Mouse (Mus musculus) frontal cortex, adult 2 months (tissue): ENCODE results near the gene Ptgds. TPM values are rescaled to one million over a fixed set of nuclear protein-coding genes. Genes with fewer than 3 reads are reported as not detected.

Experiments used
- DNase-seq, 2 experiments: peaks; one replicate each; pipeline ENCODE4 v3.0.0; 2022; ENCODE audit warnings: low spot score in 1 of 2; ENCODE audit errors: extremely low spot score in 1 of 2
- polyA plus RNA-seq: library from polyadenylated mRNA; depleted of rRNA; stranded (reverse); fragments of >200 nt; gene quantifications from 2 replicates; pipeline ENCODE4 v1.2.3, GENCODE M21; 2012

The Ptgds gene
- polyA plus RNA-seq, 1 experiment: 2,926 TPM

DNA sequence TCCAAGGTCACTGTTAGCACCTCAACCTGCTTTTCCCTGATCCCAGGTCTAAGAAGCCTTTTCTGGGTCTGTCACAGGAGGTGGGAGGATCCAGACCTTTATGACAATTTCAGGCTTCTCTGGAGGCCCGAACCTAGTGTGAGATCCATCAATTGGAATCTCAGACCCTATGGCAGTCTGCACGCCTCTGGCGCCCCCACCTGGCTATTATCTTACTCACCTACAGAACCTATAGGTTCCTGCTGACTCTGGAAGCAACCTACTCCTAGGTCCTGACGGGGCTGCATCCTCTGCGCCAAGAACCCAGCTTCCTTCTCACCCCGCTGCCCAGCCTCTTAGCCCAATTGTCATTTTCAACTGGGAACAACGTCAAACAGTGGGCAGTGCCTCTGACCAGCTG is 13.1 kb upstream of the Ptgds start:
- peak in 1 of 2 experiments; percentile 60 for DNase-seq

DNA sequence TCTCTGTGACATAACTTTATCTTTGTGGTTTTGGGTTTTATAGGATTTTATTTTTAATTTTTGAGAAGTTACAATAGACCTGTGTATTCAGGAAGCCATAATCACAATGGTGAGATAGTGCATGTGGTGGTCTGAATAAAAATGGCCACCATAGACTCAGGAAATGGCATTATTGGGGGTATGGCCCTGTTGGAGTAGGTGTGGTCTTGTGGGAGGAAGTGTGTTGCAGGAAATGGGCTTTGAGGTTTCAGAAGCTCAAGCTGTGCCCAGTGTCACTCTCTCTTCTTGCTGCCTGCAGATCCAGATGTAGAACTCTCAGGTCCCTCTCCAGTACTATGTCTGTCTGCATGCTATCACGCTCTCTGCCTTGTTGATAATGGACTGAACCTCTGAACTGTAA is 10.7 kb upstream of the Ptgds start:
- DNase-seq: no peak

DNA sequence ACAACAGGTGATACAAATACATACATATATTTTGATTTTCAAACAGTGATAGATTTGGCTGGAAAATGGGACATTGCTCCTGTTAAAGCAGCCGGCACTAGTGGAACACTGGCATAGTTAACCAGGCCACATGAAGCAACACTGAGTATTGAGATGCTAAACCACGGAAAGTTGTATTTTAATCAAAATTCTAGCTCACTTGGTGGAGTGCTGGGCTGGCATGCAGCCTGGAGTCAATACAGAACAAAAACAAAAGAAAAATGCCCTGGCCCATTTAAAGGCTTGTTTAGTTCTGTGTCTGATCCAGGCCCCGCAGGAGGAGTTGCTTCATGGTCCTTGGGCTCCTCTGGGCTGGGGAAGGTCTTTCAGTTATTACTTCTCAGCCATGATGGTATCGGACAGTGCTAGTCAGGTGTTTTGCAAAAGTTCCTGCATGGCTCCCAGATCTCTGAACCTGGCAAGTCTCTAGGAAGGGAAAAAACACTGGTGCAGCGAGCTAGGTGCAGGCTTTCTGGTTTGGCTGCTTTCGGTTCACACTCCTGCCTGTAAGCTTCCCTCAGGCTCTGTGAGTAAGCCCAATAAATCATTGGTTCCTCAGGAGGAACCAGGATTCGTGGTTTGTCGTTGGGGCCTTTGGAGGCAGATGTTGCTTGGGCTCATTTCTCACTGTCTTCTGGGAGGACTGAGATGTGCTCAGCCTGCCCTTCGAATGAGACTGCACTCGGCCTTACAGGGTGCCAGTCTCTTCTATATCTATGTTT is 9.9 kb upstream of the Ptgds start:
- DNase-seq: no peak

DNA sequence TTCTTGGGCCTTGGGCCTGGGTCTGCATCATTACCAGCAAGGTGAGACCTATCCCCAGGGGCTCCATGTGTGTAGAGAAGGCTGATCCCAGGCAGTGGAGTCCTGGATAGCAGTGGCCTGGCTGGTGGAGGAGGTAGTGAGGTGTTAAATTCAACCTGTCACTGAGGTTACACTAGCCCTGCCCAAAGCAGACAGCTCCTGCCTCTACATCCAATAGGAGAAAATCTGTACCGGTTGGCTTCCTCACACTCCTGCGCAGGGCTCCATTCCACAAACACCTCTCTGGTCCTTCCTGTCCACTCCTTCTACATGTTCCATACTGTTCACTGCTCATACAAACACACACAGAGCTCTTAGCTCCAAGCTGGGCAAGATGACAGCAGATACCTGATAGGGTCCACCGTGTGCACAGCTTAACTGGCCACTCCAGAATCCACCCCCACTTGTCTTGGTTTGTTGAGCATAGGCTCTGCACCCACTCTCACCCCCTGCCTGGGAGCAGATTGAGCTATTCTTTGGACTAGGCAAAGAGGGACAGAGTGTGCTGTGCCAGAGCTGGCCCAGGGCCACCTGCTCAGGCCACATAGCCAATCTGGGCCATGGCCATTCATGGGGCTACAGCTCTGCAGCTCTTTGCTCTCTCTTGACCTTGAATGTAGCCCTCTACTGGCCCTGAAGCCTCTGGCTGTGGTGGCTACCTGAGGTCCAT is 8.3 kb upstream of the Ptgds start:
- peak in 1 of 2 experiments; percentile 57 for DNase-seq

DNA sequence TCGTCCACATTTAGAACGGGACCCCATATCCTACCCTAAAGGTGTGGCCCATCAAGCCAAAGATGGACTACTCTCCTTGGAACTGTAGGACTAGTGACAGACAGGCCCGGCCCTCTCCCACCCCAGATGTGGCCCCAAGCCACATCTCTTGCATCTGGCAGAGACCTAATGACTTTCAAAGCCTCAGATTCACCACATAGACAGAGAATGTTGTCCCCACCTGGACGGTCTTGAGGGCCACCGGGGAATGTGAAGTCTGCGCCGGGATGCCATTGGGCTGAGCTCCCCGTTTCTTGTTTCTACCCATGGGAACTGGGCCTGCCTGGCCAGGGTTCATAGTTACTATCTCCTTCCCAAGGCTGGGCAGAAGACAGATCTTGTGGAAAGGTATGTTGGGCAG is 7.7 kb upstream of the Ptgds start:
- DNase-seq: no peak

DNA sequence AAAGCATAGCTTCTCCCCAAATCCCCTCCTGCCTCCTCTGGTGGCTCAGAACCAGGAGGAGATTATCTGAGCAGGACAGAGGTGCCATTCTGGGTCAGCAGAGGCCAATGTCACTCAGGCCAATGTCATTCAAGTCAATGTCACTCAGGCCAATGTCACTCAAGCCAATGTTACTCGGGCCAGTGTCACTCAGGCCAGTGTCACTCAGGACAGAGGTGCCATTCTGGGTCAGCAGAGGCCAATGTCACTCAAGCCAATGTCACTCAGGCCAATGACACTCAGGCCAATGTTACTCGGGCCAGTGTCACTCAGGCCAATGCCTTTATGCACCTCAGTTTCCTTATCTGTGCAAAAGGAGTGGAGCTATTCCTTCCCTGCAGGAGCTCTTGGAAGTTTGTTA is 2.7 kb upstream of the Ptgds start:
- DNase-seq: no peak

DNA sequence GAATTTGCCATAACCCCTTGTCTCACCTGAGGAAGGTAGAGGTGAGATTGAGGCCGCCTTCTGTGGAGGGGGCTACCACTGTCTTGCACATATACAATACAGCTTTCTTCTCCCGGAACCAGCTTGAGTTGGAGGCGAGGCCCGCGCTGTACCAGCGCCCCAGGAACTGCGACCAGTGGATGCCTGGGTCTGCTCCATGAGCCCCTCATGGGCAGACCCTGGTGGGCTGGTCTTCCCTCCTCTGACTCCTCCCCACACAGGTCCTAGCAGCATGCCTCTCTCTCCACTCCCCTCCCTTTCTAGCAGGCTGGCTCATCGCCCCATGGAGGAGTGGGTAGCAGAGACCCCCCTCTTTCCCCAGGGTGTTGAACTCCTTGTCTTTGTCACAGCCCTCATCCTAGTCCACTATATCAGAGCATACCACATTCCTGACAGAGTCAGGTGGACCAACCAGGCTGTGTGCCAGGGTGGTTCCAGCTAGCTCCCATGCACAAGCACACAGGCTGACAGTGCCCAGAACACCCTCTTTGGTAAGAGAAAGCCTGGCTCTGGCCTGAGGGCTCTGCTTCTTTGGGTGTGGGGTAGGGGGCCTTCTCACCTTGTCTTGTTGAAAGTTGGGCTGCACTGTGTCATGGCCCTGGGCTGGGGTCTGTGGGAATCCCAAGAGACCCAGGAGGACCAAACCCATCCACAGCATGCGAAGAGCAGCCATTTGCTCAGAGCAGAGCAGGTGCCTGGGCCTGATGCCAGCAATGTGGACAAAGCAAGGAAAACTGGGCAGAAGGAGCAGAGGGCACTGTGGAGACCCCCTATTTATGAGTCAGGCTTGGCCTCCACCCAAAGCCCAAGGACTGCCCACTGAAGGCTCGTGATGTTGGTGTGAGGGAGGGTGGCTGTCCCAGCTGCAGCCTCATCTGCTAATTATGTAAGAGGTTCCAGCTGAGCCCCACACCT is 607 bp downstream of the Ptgds start:
- peak in 1 of 2 experiments; percentile 36 for DNase-seq

DNA sequence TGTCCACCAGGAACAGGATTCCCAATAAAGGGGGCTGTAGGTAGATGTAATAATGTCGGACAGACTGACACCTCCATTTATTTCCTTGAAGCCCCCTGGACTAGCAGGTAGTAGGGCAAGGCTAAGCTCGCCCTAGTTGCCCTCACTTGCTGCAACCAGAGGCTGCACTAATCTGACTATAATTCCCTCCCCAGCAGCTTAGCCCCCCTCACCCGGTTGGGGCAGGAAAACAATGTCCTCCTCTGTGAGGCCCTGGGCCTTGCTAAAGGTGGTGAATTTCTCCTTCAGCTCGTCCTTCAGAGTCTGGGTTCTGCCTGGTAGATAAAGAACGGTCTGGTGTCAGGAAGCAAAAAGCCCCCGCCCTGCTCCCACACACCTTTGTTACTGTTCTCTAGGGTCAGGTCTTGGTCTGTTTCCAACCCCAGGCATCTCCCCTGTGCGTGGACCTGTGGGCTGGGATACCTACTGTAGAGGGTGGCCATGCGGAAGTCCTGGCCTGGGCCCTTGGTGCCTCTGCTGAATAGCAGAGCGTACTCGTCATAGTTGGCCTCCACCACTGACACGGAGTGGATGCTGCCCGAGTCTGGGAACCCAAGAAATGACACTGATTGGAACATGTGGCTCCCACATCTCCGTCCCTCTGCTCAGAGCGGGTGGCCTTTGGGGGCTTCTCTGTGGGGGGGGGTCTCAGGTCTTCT is 2.1 kb downstream of the Ptgds start:
- DNase-seq: no peak

DNA sequence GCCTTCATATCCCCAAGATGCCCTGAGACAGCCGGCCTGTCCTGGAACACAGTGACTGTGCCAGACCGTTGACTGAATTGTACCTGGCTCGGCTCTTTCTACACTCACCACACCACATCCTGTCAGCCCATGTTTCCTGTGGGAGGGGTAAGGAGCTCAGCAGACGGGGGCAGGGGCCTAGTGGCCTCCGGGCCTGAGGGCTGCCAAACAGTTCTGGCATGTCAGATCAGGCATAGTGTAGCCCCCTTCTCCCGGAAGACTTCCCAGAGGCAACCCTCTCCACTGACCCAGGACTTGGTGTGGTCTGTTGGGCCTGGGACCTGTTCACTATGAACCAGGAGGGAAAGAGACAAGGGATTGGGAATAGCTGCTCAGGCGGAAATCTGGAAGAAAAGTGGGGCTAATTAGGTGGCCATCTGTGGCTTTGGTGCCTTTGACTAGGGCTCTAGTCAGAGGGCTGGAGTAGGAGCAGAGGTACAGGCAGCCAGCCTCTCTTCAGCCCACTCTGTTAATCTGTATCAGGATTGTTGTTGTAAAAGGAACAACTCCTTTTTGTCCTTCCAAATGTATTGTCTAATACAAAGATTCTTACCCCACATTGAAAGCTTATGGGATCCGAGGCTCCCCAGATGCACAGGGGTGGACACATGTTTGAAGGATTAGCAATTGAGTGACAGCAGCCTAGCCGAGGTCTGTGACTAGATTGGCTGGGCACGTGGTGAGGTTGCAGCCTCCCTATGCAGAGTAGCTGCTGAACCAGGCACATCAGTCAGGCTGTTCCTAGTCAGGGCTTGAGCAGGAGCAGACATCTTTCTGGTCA is 3.8 kb downstream of the Ptgds start:
- no peak for DNase-seq

DNA sequence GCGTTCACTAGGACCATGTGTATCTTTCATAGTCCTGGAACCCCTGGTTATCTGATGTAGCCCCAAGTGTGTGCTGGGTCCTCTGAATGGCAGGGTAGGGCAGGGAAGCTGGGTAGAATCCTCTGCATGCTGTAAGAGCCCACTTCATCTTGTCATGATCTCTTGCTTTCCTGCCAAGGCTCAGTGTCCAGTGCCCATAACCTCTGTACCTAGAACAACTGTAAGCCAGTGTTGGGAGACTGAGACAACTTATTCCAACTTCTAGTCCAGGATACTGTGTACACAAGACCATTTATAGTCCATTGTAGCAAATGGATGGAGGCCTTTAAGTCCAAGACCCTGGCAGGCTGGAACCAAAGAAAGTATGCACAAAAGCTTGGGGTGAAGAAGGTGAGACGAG is 4.6 kb downstream of the Ptgds start:
- DNase-seq: no peak

DNA sequence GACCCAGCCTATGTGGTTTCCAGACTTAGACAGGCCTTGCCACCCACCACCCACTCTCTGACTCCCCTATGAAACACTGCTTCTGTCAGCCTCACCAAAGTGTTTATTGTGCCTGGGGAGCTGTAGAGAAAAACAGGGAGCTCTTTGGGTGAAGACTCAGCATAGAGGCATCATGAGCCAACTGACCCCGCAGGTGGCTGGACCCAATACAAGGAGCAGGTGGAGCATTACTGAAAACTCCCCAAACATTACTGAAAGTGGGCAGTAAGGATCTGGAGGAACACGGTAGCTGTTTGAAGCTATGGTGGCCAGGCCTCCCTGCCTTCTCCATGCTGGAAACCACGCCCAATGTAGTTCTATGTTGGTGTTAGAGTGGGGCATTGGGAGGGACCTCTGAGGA is 6.2 kb downstream of the Ptgds start:
- no peak for DNase-seq

DNA sequence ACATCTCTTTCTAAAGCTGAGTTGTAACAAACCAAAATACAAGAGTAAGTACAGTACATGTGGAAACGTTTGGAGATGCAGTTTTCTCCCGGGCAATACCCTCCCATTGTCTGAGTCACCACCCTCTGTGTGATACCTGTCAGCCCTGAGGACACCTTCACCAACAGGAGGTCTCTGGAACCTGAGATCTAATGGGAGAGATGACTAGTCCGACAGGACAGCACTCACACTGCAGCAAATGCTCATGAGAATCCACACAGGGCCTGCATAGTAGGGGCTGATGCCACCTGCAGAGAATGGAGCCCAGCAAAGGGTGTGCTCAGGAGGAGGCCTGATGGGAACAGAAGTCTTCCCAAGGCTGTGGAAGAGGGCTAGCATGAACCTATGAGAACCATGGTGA is 8.4 kb downstream of the Ptgds start:
- no peak for DNase-seq

DNA sequence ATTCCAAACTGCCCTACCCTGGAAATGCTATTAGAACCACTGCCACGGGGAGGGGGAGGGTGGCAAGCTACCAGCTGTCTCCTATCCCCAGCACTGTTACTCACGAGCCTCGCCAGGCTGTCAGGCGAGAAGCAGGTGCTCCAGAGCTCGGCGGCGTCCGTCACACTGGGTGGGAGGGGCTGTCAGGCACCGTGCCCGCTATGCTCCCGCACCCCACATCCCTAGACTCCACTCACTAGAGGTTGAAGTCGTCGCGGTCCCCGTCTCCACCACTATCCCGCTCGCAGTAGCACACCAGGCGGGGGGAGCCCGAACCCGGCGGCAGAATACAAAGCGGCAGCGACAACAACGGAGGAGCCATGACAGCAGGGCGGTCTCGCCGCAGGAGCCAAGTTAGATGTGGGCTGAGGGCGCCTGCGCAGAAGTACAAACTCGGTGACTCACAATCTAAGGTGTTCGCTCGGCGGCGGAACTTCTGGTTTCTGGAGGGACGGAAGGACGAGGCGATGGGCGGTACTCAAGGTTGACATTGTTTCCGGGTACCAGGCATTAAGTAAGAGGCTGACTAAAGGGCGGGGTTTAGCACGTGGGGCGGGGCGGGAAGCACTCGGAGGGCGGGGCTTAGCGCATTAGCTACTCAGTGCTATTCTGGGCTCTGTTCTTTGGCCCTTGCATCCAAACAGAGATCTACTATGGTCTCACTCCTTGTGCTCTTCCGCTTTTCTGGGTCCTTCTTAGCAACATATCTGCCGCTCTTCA is 9.1 kb downstream of the Ptgds start, which contains the start of gene Paxx:
Gene Paxx, minus strand, starts transcription at position 544 of the 759 bp plus-strand sequence.
- peak; percentile 94 to 96 for DNase-seq

DNA sequence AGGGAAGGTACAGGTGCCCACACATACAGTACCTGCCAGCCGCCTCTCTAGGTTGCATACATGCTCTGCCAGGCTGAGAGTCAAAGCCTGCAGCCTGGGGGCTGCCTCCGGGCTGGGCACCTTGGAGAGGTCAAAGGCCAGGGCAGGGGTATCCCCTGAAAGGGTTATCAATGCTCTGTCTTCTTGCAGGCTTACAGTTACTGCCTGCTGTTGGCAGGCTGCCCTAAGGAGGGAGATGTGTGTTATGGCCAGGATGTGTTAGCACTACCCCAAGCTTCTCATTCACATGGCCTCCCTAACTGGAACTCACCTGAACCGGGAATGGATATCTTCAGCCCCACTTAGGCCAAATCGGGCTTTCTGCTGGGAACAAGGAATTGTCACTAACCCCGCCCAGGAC is 9.7 kb downstream of the Ptgds start:
- no peak for DNase-seq

DNA sequence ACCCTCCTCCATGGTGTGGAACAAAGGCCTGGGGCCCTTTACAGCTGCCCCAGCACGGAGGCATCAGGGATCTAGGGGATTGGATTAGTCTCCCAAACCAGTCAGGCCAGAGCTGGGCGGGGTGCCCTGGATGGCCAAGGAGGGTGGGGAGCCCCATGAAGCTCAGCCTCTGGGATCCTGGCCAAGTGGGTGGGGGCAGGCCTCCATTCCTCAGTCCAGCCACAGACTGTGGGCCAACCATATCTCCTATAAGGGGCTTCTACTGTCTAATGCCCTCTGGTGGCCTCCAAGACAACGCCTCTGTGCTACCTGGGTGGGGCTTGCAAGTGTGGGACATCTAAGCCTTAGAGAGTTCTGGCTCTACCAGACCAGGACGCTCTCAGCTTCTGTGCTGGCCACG is 10.9 kb downstream of the Ptgds start:
- DNase-seq: no peak

DNA sequence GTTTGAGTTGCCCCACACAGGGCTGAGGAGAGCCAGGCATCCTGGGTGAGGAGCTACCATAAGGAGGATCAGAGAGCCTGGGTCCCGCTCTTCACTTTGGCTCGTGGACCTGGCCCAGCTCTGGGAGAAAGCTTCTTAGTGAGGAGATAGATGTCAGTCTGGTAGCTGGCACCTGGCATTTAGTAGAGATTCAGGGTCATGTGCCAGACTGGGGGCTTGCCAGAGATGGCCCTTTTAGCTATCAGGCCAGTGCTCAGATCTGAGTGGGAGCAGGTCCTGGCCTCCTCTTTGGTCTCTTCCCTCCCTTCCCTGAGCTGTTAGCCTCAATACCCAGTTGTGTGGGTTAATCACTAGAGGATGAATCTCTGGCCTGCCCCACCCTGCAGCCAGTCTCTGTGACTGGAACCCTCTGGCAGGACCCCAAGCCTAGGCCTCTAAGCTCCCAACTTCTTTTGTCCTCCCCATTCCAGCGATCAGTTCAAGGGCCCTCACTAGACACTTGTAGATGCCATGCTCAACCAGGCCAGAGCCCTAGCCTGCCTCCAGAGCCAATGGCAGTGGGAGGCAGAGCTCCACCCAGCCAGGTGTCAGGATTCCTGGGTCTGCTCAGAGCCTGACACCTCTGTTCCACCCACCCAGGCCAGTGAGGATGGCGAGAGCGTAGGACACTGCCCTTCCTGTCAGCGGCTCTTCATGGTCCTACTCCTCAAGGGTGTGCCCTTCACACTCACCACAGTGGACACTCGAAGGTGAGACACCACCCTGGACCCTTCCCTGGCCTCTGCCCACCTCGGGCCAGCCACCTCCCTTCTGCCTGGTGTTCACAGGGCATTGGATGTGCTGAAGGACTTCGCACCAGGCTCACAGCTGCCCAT is 12.6 kb downstream of the Ptgds start:
- DNase-seq: no peak

DNA sequence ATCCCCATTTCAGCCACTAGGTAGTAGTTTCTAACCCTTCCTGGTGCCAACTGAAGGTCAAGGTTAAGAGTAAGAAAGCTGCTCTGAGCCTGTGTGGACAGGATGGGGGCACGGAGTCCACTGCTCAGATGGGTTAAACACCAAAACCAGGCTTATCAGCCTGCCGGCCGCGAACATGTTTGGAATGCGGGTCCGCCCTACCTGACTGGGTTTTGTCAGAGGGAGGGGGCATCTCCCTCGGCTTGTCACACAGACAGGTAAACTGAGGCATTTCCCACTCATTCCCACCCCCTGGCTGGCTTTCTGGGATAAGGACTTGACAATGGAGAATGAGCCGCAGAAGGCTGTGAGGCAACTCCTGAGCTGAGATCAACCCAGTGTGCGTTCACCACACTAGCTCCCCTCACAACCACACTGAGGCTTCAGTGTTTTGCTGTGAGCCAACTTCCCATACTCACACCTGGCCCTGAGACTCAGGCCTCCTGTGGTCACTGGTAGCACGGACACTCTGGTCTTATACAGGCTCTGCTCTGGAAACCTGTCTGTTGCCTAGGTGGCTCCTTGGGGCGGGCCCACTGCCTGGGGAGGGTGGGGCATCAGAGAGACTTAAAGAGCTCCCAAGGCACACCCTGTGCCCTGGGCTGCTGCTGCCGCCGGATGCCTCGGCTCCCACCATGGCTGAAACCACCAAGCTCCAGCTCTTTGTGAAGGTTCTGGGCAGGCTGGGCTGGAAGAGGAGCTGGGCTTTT is 13.5 kb downstream of the Ptgds start, which contains the start of gene Clic3:
Gene Clic3, plus strand, starts transcription at position 634 of the 749 bp plus-strand sequence.
- no peak for DNase-seq
